Mouse (Mus musculus): ENCODE measurements around the gene Olfr71. TPM values are rescaled to one million over a fixed set of nuclear protein-coding genes. Genes with fewer than 3 reads are reported as not detected.

The Olfr71 gene
- polyA plus RNA-seq, 1 experiment from 2014 or later, result not detected

GRCm38 (mm10) chr4:43724764-43725163 lies 14.7 kb upstream of the Olfr71 start:
- WGBS, result 30% methylated on average over 1 of the region's 1 CpGs
- ATAC-seq (ENCODE audit: low FRiP score), result no peak
- Histone ChIP-seq H3K27me3 (ENCODE audit: control insufficient read depth, insufficient read depth, low read length) (no peaks in the 10 kb centered on the region), H3K9ac (ENCODE audit: low read length) (no peak overlapping the region), H3K36me3 (ENCODE audit: control insufficient read depth, insufficient read depth, low read length) (no peaks in the 10 kb centered on the region), H3K4me2 (no peak overlapping the region), H3K4me3 (ENCODE audit: low read depth, low read length) (no peak overlapping the region), H3K4me1 (ENCODE audit: control insufficient read depth, insufficient read depth, low read length) (no peaks in the 10 kb centered on the region), H3K9me3 (ENCODE audit: control insufficient read depth, low read length) (no peaks in the 10 kb centered on the region), H3K27ac (ENCODE audit: low read depth, low read length) (no peak overlapping the region)
- DNase-seq (ENCODE audit: low spot score, missing footprints), result peak; percentile 90

GRCm38 (mm10) chr4:43722191-43722590 lies 12.1 kb upstream of the Olfr71 start:
- Histone ChIP-seq H3K27ac (ENCODE audit: low read depth, low read length) (no peak overlapping the region), H3K36me3 (ENCODE audit: control insufficient read depth, insufficient read depth, low read length) (no peaks in the 10 kb centered on the region), H3K9ac (ENCODE audit: low read length) (no peak overlapping the region), H3K4me2 (no peak overlapping the region), H3K27me3 (ENCODE audit: control insufficient read depth, insufficient read depth, low read length) (no peaks in the 10 kb centered on the region), H3K9me3 (ENCODE audit: control insufficient read depth, low read length) (no peaks in the 10 kb centered on the region), H3K4me1 (ENCODE audit: control insufficient read depth, insufficient read depth, low read length) (no peaks in the 10 kb centered on the region), H3K4me3 (ENCODE audit: low read depth, low read length) (no peak overlapping the region)
- DNase-seq (ENCODE audit: low spot score, missing footprints), result no peak
- ATAC-seq (ENCODE audit: low FRiP score), result no peak
- WGBS, result 87% methylated on average over 4 of the region's 4 CpGs

- DNase-seq (ENCODE audit: low spot score, missing footprints) (peak; percentile 86), ATAC-seq (ENCODE audit: low FRiP score) (no peak)
- H3K9ac ChIP-seq (ENCODE audit: low read length), result no peak overlapping the region
- H3K36me3 ChIP-seq (ENCODE audit: control insufficient read depth, insufficient read depth, low read length), result no peaks in the 10 kb centered on the region
- H3K27ac ChIP-seq (ENCODE audit: low read depth, low read length), result no peak overlapping the region
- no peaks in the 10 kb centered on the region for H3K4me1 ChIP-seq (ENCODE audit: control insufficient read depth, insufficient read depth, low read length)
- H3K4me3 ChIP-seq (ENCODE audit: low read depth, low read length), result no peak overlapping the region
- H3K27me3 ChIP-seq (ENCODE audit: control insufficient read depth, insufficient read depth, low read length), result no peaks in the 10 kb centered on the region
- 72% methylated on average over 14 of the region's 16 CpGs for WGBS
- H3K9me3 ChIP-seq (ENCODE audit: control insufficient read depth, low read length), result no peaks in the 10 kb centered on the region
- no peak overlapping the region for H3K4me2 ChIP-seq
Measured at GRCm38 (mm10) chr4:43720491-43721228, 10.6 kb upstream of the Olfr71 start.

- no peak overlapping the region for H3K4me3 ChIP-seq (ENCODE audit: low read depth, low read length)
- DNase-seq (ENCODE audit: low spot score, missing footprints), result peak; percentile 6
- no peak overlapping the region for H3K9ac ChIP-seq (ENCODE audit: low read length)
- H3K36me3 ChIP-seq (ENCODE audit: control insufficient read depth, insufficient read depth, low read length), result no peaks in the 10 kb centered on the region
- no peak overlapping the region for H3K4me2 ChIP-seq
- no peaks in the 10 kb centered on the region for H3K4me1 ChIP-seq (ENCODE audit: control insufficient read depth, insufficient read depth, low read length)
- ATAC-seq (ENCODE audit: low FRiP score), result no peak
- no peaks in the 10 kb centered on the region for H3K9me3 ChIP-seq (ENCODE audit: control insufficient read depth, low read length)
- no peaks in the 10 kb centered on the region for H3K27me3 ChIP-seq (ENCODE audit: control insufficient read depth, insufficient read depth, low read length)
- 45% methylated on average over 7 of the region's 7 CpGs for WGBS
- no peak overlapping the region for H3K27ac ChIP-seq (ENCODE audit: low read depth, low read length)
Measured at GRCm38 (mm10) chr4:43713652-43714219, 3.7 kb upstream of the Olfr71 start.

GRCm38 (mm10) chr4:43711821-43712220 lies 1.8 kb upstream of the Olfr71 start:
- Histone ChIP-seq H3K4me3 (ENCODE audit: low read depth, low read length) (no peak overlapping the region), H3K36me3 (ENCODE audit: control insufficient read depth, insufficient read depth, low read length) (no peaks in the 10 kb centered on the region), H3K27ac (ENCODE audit: low read depth, low read length) (no peak overlapping the region), H3K27me3 (ENCODE audit: control insufficient read depth, insufficient read depth, low read length) (no peaks in the 10 kb centered on the region), H3K9ac (ENCODE audit: low read length) (no peak overlapping the region), H3K4me2 (no peak overlapping the region), H3K9me3 (ENCODE audit: control insufficient read depth, low read length) (no peaks in the 10 kb centered on the region), H3K4me1 (ENCODE audit: control insufficient read depth, insufficient read depth, low read length) (no peaks in the 10 kb centered on the region)
- peak; percentile 97 for DNase-seq (ENCODE audit: low spot score, missing footprints)
- 2% methylated on average over 2 of the region's 2 CpGs for WGBS
- no peak for ATAC-seq (ENCODE audit: low FRiP score)

GRCm38 (mm10) chr4:43705991-43706390 lies 4.1 kb downstream of the Olfr71 start:
- Histone ChIP-seq H3K4me3 (ENCODE audit: low read depth, low read length) (no peak overlapping the region), H3K9me3 (ENCODE audit: control insufficient read depth, low read length) (no peaks in the 10 kb centered on the region), H3K9ac (ENCODE audit: low read length) (no peak overlapping the region), H3K4me2 (no peak overlapping the region), H3K27ac (ENCODE audit: low read depth, low read length) (no peak overlapping the region), H3K36me3 (ENCODE audit: control insufficient read depth, insufficient read depth, low read length) (no peaks in the 10 kb centered on the region), H3K27me3 (ENCODE audit: control insufficient read depth, insufficient read depth, low read length) (no peaks in the 10 kb centered on the region), H3K4me1 (ENCODE audit: control insufficient read depth, insufficient read depth, low read length) (no peaks in the 10 kb centered on the region)
- ATAC-seq (ENCODE audit: low FRiP score), result no peak
- peak; percentile 56 for DNase-seq (ENCODE audit: low spot score, missing footprints)
- WGBS, result 89% methylated on average over 13 of the region's 13 CpGs

- ATAC-seq (ENCODE audit: low FRiP score) (no peak), DNase-seq (ENCODE audit: low spot score, missing footprints) (no peak)
- Histone ChIP-seq H3K27ac (ENCODE audit: low read depth, low read length) (no peak overlapping the region), H3K27me3 (ENCODE audit: control insufficient read depth, insufficient read depth, low read length) (no peaks in the 10 kb centered on the region), H3K4me3 (ENCODE audit: low read depth, low read length) (no peak overlapping the region), H3K9ac (ENCODE audit: low read length) (no peak overlapping the region), H3K4me2 (no peak overlapping the region), H3K4me1 (ENCODE audit: control insufficient read depth, insufficient read depth, low read length) (no peaks in the 10 kb centered on the region), H3K36me3 (ENCODE audit: control insufficient read depth, insufficient read depth, low read length) (no peaks in the 10 kb centered on the region), H3K9me3 (ENCODE audit: control insufficient read depth, low read length) (no peaks in the 10 kb centered on the region)
- WGBS, result 82% methylated on average over 8 of the region's 8 CpGs
Measured at GRCm38 (mm10) chr4:43703851-43704250, 6.2 kb downstream of the Olfr71 start.

GRCm38 (mm10) chr4:43703439-43703838 lies 6.6 kb downstream of the Olfr71 start:
- Histone ChIP-seq H3K27ac (ENCODE audit: low read depth, low read length) (no peak overlapping the region), H3K9ac (ENCODE audit: low read length) (no peak overlapping the region), H3K4me2 (no peak overlapping the region), H3K9me3 (ENCODE audit: control insufficient read depth, low read length) (no peaks in the 10 kb centered on the region), H3K4me1 (ENCODE audit: control insufficient read depth, insufficient read depth, low read length) (no peaks in the 10 kb centered on the region), H3K27me3 (ENCODE audit: control insufficient read depth, insufficient read depth, low read length) (no peaks in the 10 kb centered on the region), H3K4me3 (ENCODE audit: low read depth, low read length) (no peak overlapping the region), H3K36me3 (ENCODE audit: control insufficient read depth, insufficient read depth, low read length) (no peaks in the 10 kb centered on the region)
- WGBS, result 70% methylated on average over 6 of the region's 6 CpGs
- ATAC-seq (ENCODE audit: low FRiP score) (no peak), DNase-seq (ENCODE audit: low spot score, missing footprints) (peak; percentile 60)

GRCm38 (mm10) chr4:43700707-43701106 lies 9.3 kb downstream of the Olfr71 start, which contains the start of gene Olfr70:
Gene Olfr70, minus strand, starts transcription at chr4:43700807.
- no peaks in the 10 kb centered on the region for H3K4me1 ChIP-seq (ENCODE audit: control insufficient read depth, insufficient read depth, low read length)
- H3K36me3 ChIP-seq (ENCODE audit: control insufficient read depth, insufficient read depth, low read length), result no peaks in the 10 kb centered on the region
- H3K4me3 ChIP-seq (ENCODE audit: low read depth, low read length), result no peak within 1 kb of the TSS
- no peaks in the 10 kb centered on the region for H3K9me3 ChIP-seq (ENCODE audit: control insufficient read depth, low read length)
- H3K27ac ChIP-seq (ENCODE audit: low read depth, low read length), result no peak within 1 kb of the TSS
- ATAC-seq (ENCODE audit: low FRiP score) (no peak), DNase-seq (ENCODE audit: low spot score, missing footprints) (peak; percentile 4)
- WGBS, result 94% methylated on average over 6 of the region's 6 CpGs
- no peaks in the 10 kb centered on the region for H3K27me3 ChIP-seq (ENCODE audit: control insufficient read depth, insufficient read depth, low read length)
- H3K4me2 ChIP-seq, result no peak within 1 kb of the TSS
- H3K9ac ChIP-seq (ENCODE audit: low read length), result no peak within 1 kb of the TSS

All from midbrain, embryonic 11.5 days (tissue).